Mouse (Mus musculus): Measurements from ENCODE around the gene Slc35g1.

DNA sequence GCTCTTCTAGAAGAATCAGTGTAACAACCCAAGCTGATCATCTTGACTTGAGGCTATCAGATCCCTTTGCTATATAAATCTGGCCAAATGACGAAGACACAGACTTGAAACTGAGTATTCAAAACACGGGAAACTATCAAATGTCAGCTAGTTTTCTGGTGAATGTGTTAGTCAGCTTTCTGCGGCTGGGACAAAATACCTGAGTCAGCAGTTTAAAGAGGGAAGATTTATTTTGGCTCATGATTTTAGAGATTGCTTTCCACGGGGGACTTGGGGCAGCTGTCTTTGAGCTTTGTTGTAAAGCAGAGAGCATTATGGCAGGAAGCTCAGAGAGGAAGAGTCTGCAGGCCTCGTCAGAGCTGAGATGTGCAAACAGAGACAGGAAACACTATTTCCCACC is 50.0 kb downstream of the Slc35g1 start:
- TF ChIP-seq CTCF (conservative IDR thresholded peaks at IDR 0.05 in 1 of 2, IDR thresholded peaks at IDR 0.05 in 1 of 2; ENCODE audit: low read depth in 2 of 2, low read length in 2 of 2): no peak
- no peak for TF ChIP-seq CHD1 (IDR thresholded peaks at IDR 0.05; ENCODE audit: low read depth, low read length)
- TF ChIP-seq ZKSCAN1 (IDR thresholded peaks at IDR 0.05; ENCODE audit: borderline replicate concordance, low read depth, low read length): no peak
- TF ChIP-seq NRF1 (IDR thresholded peaks at IDR 0.05; ENCODE audit: low read depth, low read length): no peak
- no peak for TF ChIP-seq HCFC1 (IDR thresholded peaks at IDR 0.05; ENCODE audit: low read depth, low read length)
- TF ChIP-seq POLR2A (IDR thresholded peaks at IDR 0.05; ENCODE audit: low read depth, low read length): no peak
- no peak for TF ChIP-seq MEF2A (IDR thresholded peaks at IDR 0.05; ENCODE audit: borderline replicate concordance, low read depth, low read length)
- no peak for TF ChIP-seq USF2 (conservative IDR thresholded peaks at IDR 0.05; ENCODE audit: low read depth, low read length)
- TF ChIP-seq CHD2 (IDR thresholded peaks at IDR 0.05; ENCODE audit: low read length): no peak
